Mouse (Mus musculus) left cerebral cortex, adult 18-20 months (tissue): Measurements from ENCODE around the gene Sgce. TPM values are rescaled to one million over a fixed set of nuclear protein-coding genes. Genes with fewer than 3 reads are reported as not detected.
"Not testable (repeated sequence)": the region's sequence is repeated elsewhere in the genome, so short reads cannot be mapped to it uniquely, and the experiment has no call there.

Experiments used
- DNase-seq, 2 experiments: peaks; one replicate each; pipeline ENCODE4 v3.0.0; 2021 to 2022; ENCODE audit warnings: low spot score in 2 of 2, mixed read lengths in 1 of 2
- total RNA-seq, 2 experiments: library from RNA; stranded (reverse); gene quantifications; 2 replicates each; pipeline ENCODE4 v1.2.3; 2021

The Sgce gene
- total RNA-seq, 2 experiments from 2014 or later: 34.0 TPM

- not testable (repeated sequence) for DNase-seq
These were observed 93.3 kb downstream of the Sgce start for GRCm38 (mm10) chr6:4653741-4654140.

GRCm38 (mm10) chr6:4652596-4653134, 94.3 kb downstream of the Sgce start:
- DNase-seq: no peak

- DNase-seq: no peak
These were observed 99.7 kb downstream of the Sgce start for GRCm38 (mm10) chr6:4647351-4647750.

GRCm38 (mm10) chr6:4642068-4642467, 104.9 kb downstream of the Sgce start:
- DNase-seq: no peak

- DNase-seq: no peak
These were observed 112.2 kb downstream of the Sgce start for GRCm38 (mm10) chr6:4634804-4635203.

GRCm38 (mm10) chr6:4633189-4633588, 113.8 kb downstream of the Sgce start:
- no peak for DNase-seq

GRCm38 (mm10) chr6:4631464-4631863, 115.5 kb downstream of the Sgce start:
- DNase-seq: no peak

Other genes starting within 250 kb of the Sgce start
- 10 to 100 TPM; 14.0 to 14.2 TPM for gene Col1a2, start 242.4 kb downstream of the Sgce start, total RNA-seq
- gene Casd1, start 146.4 kb downstream of the Sgce start, total RNA-seq: 10 to 100 TPM; 48.2 to 49.9 TPM
- 10 to 100 TPM; 11.6 to 13.7 TPM for gene Peg10, start 99 bp upstream of the Sgce start, total RNA-seq
- gene Ppp1r9a, start 155.7 kb upstream of the Sgce start, total RNA-seq: 100 to 1,000 TPM; 188 to 197 TPM